In genomic region chr2:51147318-51148064, GRCm38 (mm10) we compare ENCODE assay signal across 8 mouse cellular contexts. TPM values are rescaled to one million over a fixed set of nuclear protein-coding genes. Genes with fewer than 3 reads are reported as not detected.
DNase-seq lines count a peak whose midpoint lies in the region; ATAC-seq and TF ChIP-seq lines count a peak whose summit lies in the region.

No protein-coding gene starts in this region.

- no peaks in the 10 kb centered on the region for H3K36me3 ChIP-seq in forebrain, embryonic 11.5 days (ENCODE audit: control insufficient read depth, insufficient read depth, low read length)
- 0 out of 2 replicates have a peak, but pooled peaks cover 1% of the 10 kb centered on the region for H3K36me3 ChIP-seq in heart, embryonic 13.5 days
- H3K36me3 ChIP-seq in kidney, postnatal 0 days (ENCODE audit: insufficient read depth, low read length) = 0 out of 2 replicates have a peak, but pooled peaks cover 4% of the 10 kb centered on the region
- no peaks in the 10 kb centered on the region for H3K36me3 ChIP-seq in liver, embryonic 11.5 days (ENCODE audit: control insufficient read depth, insufficient read depth, low read length)
- no peaks in the 10 kb centered on the region for H3K36me3 ChIP-seq in midbrain, postnatal 0 days (ENCODE audit: insufficient read depth, low read length)
- no peaks in the 10 kb centered on the region for H3K36me3 ChIP-seq in splenic B cell, adult 2 months (ENCODE audit: control insufficient read depth, insufficient read depth, low read length, poor library complexity, severe bottlenecking)

- TF ChIP-seq CTCF in bone marrow macrophage, adult 2 months (IDR thresholded peaks at IDR 0.05; ENCODE audit: low read depth, low read length) = no peak
- peak; percentile 63 for TF ChIP-seq CTCF in kidney, postnatal 0 days (IDR thresholded peaks at IDR 0.05; ENCODE audit: low read depth)
- TF ChIP-seq CTCF in midbrain, postnatal 0 days (IDR thresholded peaks at IDR 0.05) = peak; percentile 50

- peak overlapping the region; percentile 91 for H3K4me3 ChIP-seq in bone marrow macrophage, adult 2 months (ENCODE audit: insufficient read depth, low read length)
- peak overlapping the region; percentile 98 for H3K4me3 ChIP-seq in forebrain, embryonic 11.5 days (ENCODE audit: low read depth, low read length)
- H3K4me3 ChIP-seq in heart, embryonic 13.5 days = peak overlapping the region; percentile 89
- H3K4me3 ChIP-seq in kidney, postnatal 0 days (replicated peaks; ENCODE audit: low read depth, low read length) = peak overlapping the region; percentile 85
- peak overlapping the region; percentile 72 for H3K4me3 ChIP-seq in liver, embryonic 11.5 days (ENCODE audit: low read depth, low read length)
- H3K4me3 ChIP-seq in midbrain, postnatal 0 days (ENCODE audit: low read depth, low read length) = peak overlapping the region; percentile 87

- TF ChIP-seq POLR2A in bone marrow macrophage, adult 2 months (IDR thresholded peaks at IDR 0.05; ENCODE audit: borderline replicate concordance, low read depth, low read length) = no peak

- peak; percentile 62 for ATAC-seq in forebrain, embryonic 11.5 days (replicated peaks; ENCODE audit: low FRiP score)
- peak; percentile 42; the same call in 1 of the 2 replicates for ATAC-seq in heart, embryonic 13.5 days (ENCODE audit: extremely low read depth, insufficient number of reproducible peaks, low FRiP score, low TSS enrichment)
- ATAC-seq in kidney, postnatal 0 days (replicated peaks; ENCODE audit: low FRiP score, low read depth) = peak; percentile 83
- ATAC-seq in liver, embryonic 11.5 days (replicated peaks; ENCODE audit: low FRiP score) = peak; percentile 56
- ATAC-seq in midbrain, postnatal 0 days (ENCODE audit: low FRiP score) = peak; percentile 77

- DNase-seq in 3134 (ENCODE audit: extremely low read depth, insufficient read length, low spot score) = peak; percentile 93
- peak; percentile 86 for DNase-seq in forebrain, embryonic 11.5 days (ENCODE audit: low spot score)
- DNase-seq in kidney, postnatal 0 days (ENCODE audit: low spot score) = peak; percentile 89
- DNase-seq in liver, embryonic 11.5 days (ENCODE audit: low spot score) = peak; percentile 71
- peak; percentile 59 for DNase-seq in midbrain, postnatal 0 days (ENCODE audit: low spot score)
- DNase-seq in splenic B cell, adult 2 months (ENCODE audit: low read depth, low spot score) = peak; percentile 34

- H3K9ac ChIP-seq in forebrain, embryonic 11.5 days (ENCODE audit: low read length) = peak overlapping the region; percentile 84
- H3K9ac ChIP-seq in heart, embryonic 13.5 days = peak overlapping the region; percentile 97
- H3K9ac ChIP-seq in kidney, postnatal 0 days (ENCODE audit: low read depth, low read length) = peak overlapping the region; percentile 84
- peak overlapping the region; percentile 77 for H3K9ac ChIP-seq in liver, embryonic 11.5 days (ENCODE audit: low read depth, low read length)
- peak overlapping the region; percentile 88 for H3K9ac ChIP-seq in midbrain, postnatal 0 days (replicated peaks; ENCODE audit: low read length, poor library complexity, severe bottlenecking)

- H3K9me3 ChIP-seq in forebrain, embryonic 11.5 days (ENCODE audit: control insufficient read depth, low read length) = no peaks in the 10 kb centered on the region
- no peaks in the 10 kb centered on the region for H3K9me3 ChIP-seq in heart, embryonic 13.5 days
- no peaks in the 10 kb centered on the region for H3K9me3 ChIP-seq in kidney, postnatal 0 days (replicated peaks; ENCODE audit: low read length)
- H3K9me3 ChIP-seq in liver, embryonic 11.5 days (ENCODE audit: control insufficient read depth, low read length) = no peaks in the 10 kb centered on the region
- H3K9me3 ChIP-seq in midbrain, postnatal 0 days (ENCODE audit: low read length) = no peaks in the 10 kb centered on the region

- under 1% methylated on average over 40 of the region's 45 CpGs for WGBS in forebrain, embryonic 11.5 days
- under 1% methylated on average over 45 of the region's 45 CpGs for WGBS in heart, embryonic 13.5 days
- under 1% methylated on average over 45 of the region's 45 CpGs for WGBS in kidney, postnatal 0 days
- 0% methylated on average over 45 of the region's 45 CpGs for WGBS in liver, embryonic 11.5 days
- under 1% methylated on average over 44 of the region's 45 CpGs for WGBS in midbrain, postnatal 0 days

- H3K4me2 ChIP-seq in forebrain, embryonic 11.5 days (ENCODE audit: low read depth, low read length, severe bottlenecking) = peak overlapping the region; percentile 68
- peak overlapping the region; percentile 74 for H3K4me2 ChIP-seq in heart, embryonic 13.5 days
- H3K4me2 ChIP-seq in kidney, postnatal 0 days (ENCODE audit: low read length) = peak overlapping the region; percentile 88
- peak overlapping the region; percentile 81 for H3K4me2 ChIP-seq in liver, embryonic 11.5 days
- peak overlapping the region; percentile 73 for H3K4me2 ChIP-seq in midbrain, postnatal 0 days (ENCODE audit: low read depth, low read length, poor library complexity, severe bottlenecking)

- H3K4me1 ChIP-seq in bone marrow macrophage, adult 2 months (ENCODE audit: control insufficient read depth, insufficient read depth, low read length) = peaks cover 16% of the 10 kb centered on the region
- peaks cover 8% of the 10 kb centered on the region for H3K4me1 ChIP-seq in forebrain, embryonic 11.5 days (replicated peaks; ENCODE audit: control insufficient read depth, insufficient read depth, low read length)
- peaks cover 38% of the 10 kb centered on the region for H3K4me1 ChIP-seq in heart, embryonic 13.5 days
- H3K4me1 ChIP-seq in kidney, postnatal 0 days (replicated peaks; ENCODE audit: insufficient read depth, low read length) = peaks cover 29% of the 10 kb centered on the region
- peaks cover 10% of the 10 kb centered on the region for H3K4me1 ChIP-seq in liver, embryonic 11.5 days (replicated peaks; ENCODE audit: control insufficient read depth, insufficient read depth, low read length)
- 0 out of 2 replicates have a peak, but pooled peaks cover 2% of the 10 kb centered on the region for H3K4me1 ChIP-seq in midbrain, postnatal 0 days (ENCODE audit: insufficient read depth, low read length)

- no peaks in the 10 kb centered on the region for H3K27me3 ChIP-seq in forebrain, embryonic 11.5 days (ENCODE audit: control insufficient read depth, insufficient read depth, low read length)
- peaks cover 23% of the 10 kb centered on the region for H3K27me3 ChIP-seq in heart, embryonic 13.5 days (replicated peaks)
- H3K27me3 ChIP-seq in kidney, postnatal 0 days (ENCODE audit: insufficient read depth, low read length) = no peaks in the 10 kb centered on the region
- peaks cover 12% of the 10 kb centered on the region for H3K27me3 ChIP-seq in liver, embryonic 11.5 days (replicated peaks; ENCODE audit: control insufficient read depth, insufficient read depth, low read length)
- no peaks in the 10 kb centered on the region for H3K27me3 ChIP-seq in midbrain, postnatal 0 days (ENCODE audit: insufficient read depth, low read length)
- peaks cover 2% of the 10 kb centered on the region; the same call in 1 of the 2 replicates for H3K27me3 ChIP-seq in splenic B cell, adult 2 months (ENCODE audit: control insufficient read depth, insufficient read depth, low read length, poor library complexity, severe bottlenecking)

- peak overlapping the region; percentile 16; the same call in 1 of the 2 replicates for H3K27ac ChIP-seq in bone marrow macrophage, adult 2 months (ENCODE audit: insufficient read depth, low read depth, low read length)
- H3K27ac ChIP-seq in forebrain, embryonic 11.5 days (ENCODE audit: low read depth, low read length) = peak overlapping the region; percentile 83
- peak overlapping the region; percentile 92 for H3K27ac ChIP-seq in heart, embryonic 13.5 days (replicated peaks)
- H3K27ac ChIP-seq in kidney, postnatal 0 days = peak overlapping the region; percentile 90
- peak overlapping the region; percentile 68 for H3K27ac ChIP-seq in liver, embryonic 11.5 days (ENCODE audit: low read depth, low read length)
- H3K27ac ChIP-seq in midbrain, postnatal 0 days (ENCODE audit: low read depth, low read length) = peak overlapping the region; percentile 87

RNA-seq across cellular contexts. Expression of gene Rnd3, which starts 1.4 kb away (rescaled TPM):
- polyA plus RNA-seq in bone marrow macrophage, adult 2 months (2012; ENCODE audit: insufficient read depth, insufficient read length, missing spikeins) = 48.5 and 53.1 TPM in 2 replicates
- 160 and 163 TPM in 2 replicates for polyA plus RNA-seq in forebrain, embryonic 11.5 days (2014; fragmentation: Nextera tagmentation; extraction: Ambion mirVana)
- polyA plus RNA-seq in heart, embryonic 13.5 days (2015; fragmentation: Nextera tagmentation; extraction: Ambion mirVana) = 27.3 and 28.4 TPM in 2 replicates
- 30.4 and 31.1 TPM in 2 replicates for polyA plus RNA-seq in kidney, postnatal 0 days (2015; fragmentation: Nextera tagmentation; extraction: Ambion mirVana)
- 33.1 and 35.1 TPM in 2 replicates for polyA plus RNA-seq in liver, embryonic 11.5 days (2014; fragmentation: Nextera tagmentation; extraction: Ambion mirVana)
- total RNA-seq in midbrain, postnatal 0 days (2014; rRNA removed) = 70.4 and 73.9 TPM in 2 replicates
- polyA plus RNA-seq in midbrain, postnatal 0 days (2015; fragmentation: Nextera tagmentation; extraction: Ambion mirVana) = 81.1 and 88.9 TPM in 2 replicates

Comparison
In these comparisons a context has a peak if more than half of its experiments do, and no peak if none do; other contexts are left out.
1. Peak in every context shown above with its lines: DNase-seq, ATAC-seq, H3K4me3 ChIP-seq and H3K27ac ChIP-seq.
2. DNase-seq: peak in every context shown above with its lines; median percentile 93 in 3134; 89 in kidney, postnatal 0 days; 86 in forebrain, embryonic 11.5 days; 71 in liver, embryonic 11.5 days; 59 in midbrain, postnatal 0 days; 34 in splenic B cell, adult 2 months.
3. H3K27ac ChIP-seq: peak in every context shown above with its lines; median percentile 92 in heart, embryonic 13.5 days; 90 in kidney, postnatal 0 days; 87 in midbrain, postnatal 0 days; 83 in forebrain, embryonic 11.5 days; 68 in liver, embryonic 11.5 days; 16 in bone marrow macrophage, adult 2 months.